In the genomic region with DNA sequence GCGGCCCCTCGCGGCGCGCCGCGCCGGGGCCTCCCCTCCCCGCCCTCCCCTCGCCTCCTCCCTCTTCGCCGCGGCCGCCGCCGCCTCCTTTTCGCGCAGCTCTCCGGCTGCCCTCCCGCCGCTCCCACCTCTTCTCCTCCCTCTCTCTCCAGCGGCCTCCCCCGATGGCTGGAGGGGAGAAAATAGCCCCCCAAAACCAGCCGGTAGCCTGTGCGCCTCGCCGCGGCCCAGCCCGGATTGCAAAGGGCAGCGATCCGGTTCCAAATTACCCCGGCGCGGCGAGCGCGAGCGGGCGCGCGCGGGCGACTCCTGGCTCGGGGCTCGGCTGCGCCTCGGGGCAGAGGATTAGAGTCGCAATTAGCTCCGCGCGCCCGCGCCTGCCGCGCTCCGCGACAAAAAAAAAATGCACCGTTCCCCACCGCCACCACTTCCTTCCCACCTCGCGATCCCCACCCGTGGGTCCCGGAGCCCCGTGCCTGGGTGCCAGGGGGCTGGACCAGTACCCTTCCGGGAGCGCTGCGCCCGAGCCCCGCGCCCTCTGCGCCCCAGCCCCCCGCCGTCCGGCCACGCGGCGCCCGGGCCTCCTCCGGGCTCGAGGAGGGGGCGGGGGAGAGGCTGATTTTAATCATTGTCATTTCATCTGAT, we compare ENCODE assay signal across 8 mouse cellular contexts. TPM values are rescaled to one million over a fixed set of nuclear protein-coding genes. Genes with fewer than 3 reads are reported as not detected.
DNase-seq lines count a peak whose midpoint lies in the region; ATAC-seq and TF ChIP-seq lines count a peak whose summit lies in the region.

No protein-coding gene starts in this region.

- no peaks in the 10 kb centered on the region for H3K27me3 ChIP-seq in ES-Bruce4 (ENCODE audit: control insufficient read depth, insufficient read depth, low read length, poor library complexity, severe bottlenecking)
- no peaks in the 10 kb centered on the region for H3K27me3 ChIP-seq in forebrain, embryonic 11.5 days (ENCODE audit: control insufficient read depth, insufficient read depth, low read length)

- TF ChIP-seq CTCF in ES-Bruce4 (IDR thresholded peaks at IDR 0.05; ENCODE audit: low read depth, low read length), result no peak

- TF ChIP-seq POLR2A in ES-Bruce4 (IDR thresholded peaks at IDR 0.05; ENCODE audit: insufficient read depth, low read length), result no peak

- peaks cover 4% of the 10 kb centered on the region for H3K36me3 ChIP-seq in ES-Bruce4 (ENCODE audit: control insufficient read depth, insufficient read depth, low read length, poor library complexity, severe bottlenecking)
- peaks cover 4% of the 10 kb centered on the region for H3K36me3 ChIP-seq in forebrain, embryonic 11.5 days (ENCODE audit: control insufficient read depth, insufficient read depth, low read length)

- under 1% methylated on average over 57 of the region's 81 CpGs for WGBS in forebrain, embryonic 11.5 days

- intact Hi-C loops in heart, postnatal 10 days (cut with DNase I), result loop anchor here (2.0 to 5.0 kb wide), 4 partner anchors 37 to 217 kb away; no protein-coding TSS in a partner anchor

- peak overlapping the region; percentile 90 for H3K4me3 ChIP-seq in ES-Bruce4 (ENCODE audit: low read depth, low read length)
- peak overlapping the region; percentile 76 for H3K4me3 ChIP-seq in forebrain, embryonic 11.5 days (ENCODE audit: low read depth, low read length)

- H3K9me3 ChIP-seq in ES-Bruce4 (replicated peaks; ENCODE audit: control insufficient read depth, insufficient read depth, low read length, poor library complexity, severe bottlenecking), result no peaks in the 10 kb centered on the region
- no peaks in the 10 kb centered on the region for H3K9me3 ChIP-seq in forebrain, embryonic 11.5 days (ENCODE audit: control insufficient read depth, low read length)

- H3K4me1 ChIP-seq in ES-Bruce4 (ENCODE audit: control insufficient read depth, insufficient read depth, low read length), result no peaks in the 10 kb centered on the region
- peaks cover 16% of the 10 kb centered on the region for H3K4me1 ChIP-seq in forebrain, embryonic 11.5 days (replicated peaks; ENCODE audit: control insufficient read depth, insufficient read depth, low read length)

- H3K27ac ChIP-seq in ES-Bruce4 (ENCODE audit: insufficient read depth, low read length), result peak overlapping the region; percentile 76
- peak overlapping the region; percentile 99 for H3K27ac ChIP-seq in forebrain, embryonic 11.5 days (ENCODE audit: low read depth, low read length)

- H3K9ac ChIP-seq in ES-Bruce4 (ENCODE audit: low read depth, poor library complexity, severe bottlenecking), result peak overlapping the region; percentile 94
- H3K9ac ChIP-seq in forebrain, embryonic 11.5 days (ENCODE audit: low read length), result peak overlapping the region; percentile 97

- no peak for TF ChIP-seq EP300 in ES-Bruce4 (IDR thresholded peaks at IDR 0.05; ENCODE audit: insufficient read depth, low read depth, low read length)

- DNase-seq in adrenal gland, postnatal 10 days, result peak; percentile 74
- DNase-seq in forebrain, embryonic 11.5 days (ENCODE audit: low spot score), result peak; percentile 92
- DNase-seq in heart, postnatal 10 days, result peak; percentile 61 to 69
- peak; percentile 77 to 78 for DNase-seq in layer of hippocampus, postnatal 10 days (ENCODE audit: low spot score in 2 of 2)
- peak; percentile 57 to 73 for DNase-seq in lung, postnatal 4 days
- peak; percentile 67 for DNase-seq in right cerebral cortex, postnatal 4 days
- no peak for DNase-seq in natural killer cell, adult 2 months (ENCODE audit: low spot score in 2 of 2)

- peak overlapping the region; percentile 55 for H3K4me2 ChIP-seq in forebrain, embryonic 11.5 days (ENCODE audit: low read depth, low read length, severe bottlenecking)

- peak; percentile 49 for ATAC-seq in forebrain, embryonic 11.5 days (replicated peaks; ENCODE audit: low FRiP score)

RNA-seq across cellular contexts. Expression of gene Kctd15, which starts 2.0 kb away (rescaled TPM):
- 23.9 and 33.7 TPM in 2 replicates for polyA plus RNA-seq in ES-Bruce4 (2011; ENCODE audit: insufficient read depth, insufficient read length, low read depth, missing spikeins)
- total RNA-seq in adrenal gland, postnatal 10 days (2021), result 10 to 100 TPM; 15.4 to 17.4 TPM
- 22.4 and 24.3 TPM in 2 replicates for polyA plus RNA-seq in forebrain, embryonic 11.5 days (2014; fragmentation: Nextera tagmentation; extraction: Ambion mirVana)
- 1 to 10 TPM; 4.2 to 5.8 TPM for total RNA-seq in heart, postnatal 10 days (2021)
- total RNA-seq in layer of hippocampus, postnatal 10 days (2021), result 10 to 100 TPM; 19.1 to 24.2 TPM

Comparison
In these comparisons a context has a peak if more than half of its experiments do, and no peak if none do; other contexts are left out.
1. DNase-seq: peak in adrenal gland, postnatal 10 days (single experiment), forebrain, embryonic 11.5 days (single experiment), heart, postnatal 10 days (2 of 2), layer of hippocampus, postnatal 10 days (2 of 2), lung, postnatal 4 days (2 of 2) and right cerebral cortex, postnatal 4 days (single experiment); none in natural killer cell, adult 2 months (0 of 2).